Mouse (Mus musculus) ES-CJ7 (cell line): ENCODE data around the gene Slc7a8.

Source experiments
- DNase-seq: peaks from one replicate; pipeline ENCODE4 v3.0.0; 2011; ENCODE audit warnings: low read depth, low spot score

Slc7a8 gene

GRCm38 (mm10) chr14:54701298-54701697, 80.4 kb downstream of the Slc7a8 start:
- peak; percentile 82 for DNase-seq

DNA sequence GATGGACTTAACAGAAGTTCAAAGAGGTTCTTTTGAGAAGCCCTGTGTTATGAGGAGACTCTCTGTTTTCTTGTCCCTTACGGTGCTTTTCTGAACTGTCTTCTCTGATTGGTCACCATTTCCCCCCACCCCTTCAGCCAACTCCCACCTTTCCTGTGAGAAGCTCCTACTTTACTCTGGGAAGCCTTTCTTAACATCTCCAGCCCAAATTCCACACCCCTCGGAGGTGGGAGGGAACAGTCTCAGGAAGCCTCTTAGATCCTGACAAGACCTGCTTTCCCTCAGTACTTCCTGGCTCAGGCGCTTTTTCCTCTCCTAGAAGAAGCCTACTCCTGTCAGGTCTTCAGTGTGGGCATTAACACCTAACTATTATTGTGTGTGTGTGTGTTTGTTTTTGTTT, 82.2 kb downstream of the Slc7a8 start:
- peak; percentile 62 for DNase-seq

DNA sequence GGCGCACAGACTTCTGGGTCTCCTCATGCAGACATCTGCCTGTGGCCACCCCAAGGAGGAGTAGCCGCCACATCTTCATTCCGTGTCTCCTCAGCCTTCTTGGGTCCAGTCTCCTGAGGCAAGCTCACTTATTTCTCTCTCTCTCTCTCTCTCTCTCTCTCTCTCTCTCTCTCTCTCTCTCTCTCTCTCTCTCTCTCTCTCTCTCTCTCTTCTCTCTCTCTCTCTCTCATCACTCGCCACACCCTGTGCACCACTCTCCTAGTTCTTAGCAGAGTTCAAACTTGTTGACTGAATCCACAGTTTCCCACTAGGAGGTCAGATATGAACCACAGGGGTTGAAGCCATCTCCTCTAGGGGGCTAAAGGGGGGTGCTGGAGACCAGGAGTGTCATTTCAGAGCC, 83.0 kb downstream of the Slc7a8 start, which contains the start of gene Gm29776:
Gene Gm29776 (minus strand): TSS at position 101 of the 400 bp plus-strand sequence.
- no peak for DNase-seq

DNA sequence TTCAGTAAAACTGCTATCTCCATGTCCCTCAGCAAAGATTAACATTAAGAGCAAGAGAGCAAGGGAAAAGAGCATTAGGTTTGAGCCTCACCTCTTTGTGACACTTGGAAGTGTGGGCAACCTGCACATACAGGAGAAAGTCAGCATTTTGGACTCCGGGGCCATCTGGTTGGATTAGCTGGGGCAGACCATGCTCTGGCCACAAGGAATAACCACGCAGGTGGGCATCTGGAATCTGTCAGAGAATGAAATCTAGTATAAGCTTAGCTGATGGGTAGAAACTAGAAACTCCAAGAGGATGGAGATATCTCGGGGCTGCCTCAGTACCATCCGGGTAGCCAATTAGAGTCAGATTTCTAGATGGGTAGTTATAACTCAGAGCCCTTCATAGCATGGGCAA, 85.0 kb downstream of the Slc7a8 start:
- no peak for DNase-seq

GRCm38 (mm10) chr14:54695042-54695441, 86.7 kb downstream of the Slc7a8 start:
- no peak for DNase-seq

DNA sequence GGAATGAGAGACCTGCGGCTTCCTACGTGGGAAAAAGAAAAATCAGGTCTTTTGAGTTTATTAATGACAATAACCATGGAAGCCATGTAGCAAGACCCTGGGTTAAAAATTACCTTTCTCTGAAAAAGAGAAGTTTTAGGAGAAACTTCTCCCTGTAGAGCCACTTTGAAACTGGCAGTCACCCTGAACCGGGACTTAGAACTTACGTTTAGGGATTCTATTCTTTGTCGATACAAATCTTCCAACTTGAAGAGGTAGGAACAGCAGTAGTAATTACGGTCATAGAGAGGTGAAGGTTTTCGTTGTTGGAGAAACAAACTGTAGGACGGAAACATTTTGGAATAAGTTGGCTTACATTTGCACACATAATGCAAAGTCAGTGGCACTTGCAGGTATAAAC, 94.5 kb downstream of the Slc7a8 start:
- DNase-seq: no peak

GRCm38 (mm10) chr14:54686522-54687143, 95.1 kb downstream of the Slc7a8 start, which contains the start of gene Acin1:
Gene Acin1, minus strand, starts transcription at chr14:54686931.
- peak; percentile 96 for DNase-seq

GRCm38 (mm10) chr14:54686063-54686521, 95.7 kb downstream of the Slc7a8 start, which contains the start of gene 1700123O20Rik:
Gene 1700123O20Rik, plus strand, starts transcription at chr14:54686216.
- peak; percentile 96 for DNase-seq

GRCm38 (mm10) chr14:54685471-54685870, 96.3 kb downstream of the Slc7a8 start:
- no peak for DNase-seq

- no peak for DNase-seq
Observed at GRCm38 (mm10) chr14:54682396-54682795, 99.3 kb downstream of the Slc7a8 start.

DNA sequence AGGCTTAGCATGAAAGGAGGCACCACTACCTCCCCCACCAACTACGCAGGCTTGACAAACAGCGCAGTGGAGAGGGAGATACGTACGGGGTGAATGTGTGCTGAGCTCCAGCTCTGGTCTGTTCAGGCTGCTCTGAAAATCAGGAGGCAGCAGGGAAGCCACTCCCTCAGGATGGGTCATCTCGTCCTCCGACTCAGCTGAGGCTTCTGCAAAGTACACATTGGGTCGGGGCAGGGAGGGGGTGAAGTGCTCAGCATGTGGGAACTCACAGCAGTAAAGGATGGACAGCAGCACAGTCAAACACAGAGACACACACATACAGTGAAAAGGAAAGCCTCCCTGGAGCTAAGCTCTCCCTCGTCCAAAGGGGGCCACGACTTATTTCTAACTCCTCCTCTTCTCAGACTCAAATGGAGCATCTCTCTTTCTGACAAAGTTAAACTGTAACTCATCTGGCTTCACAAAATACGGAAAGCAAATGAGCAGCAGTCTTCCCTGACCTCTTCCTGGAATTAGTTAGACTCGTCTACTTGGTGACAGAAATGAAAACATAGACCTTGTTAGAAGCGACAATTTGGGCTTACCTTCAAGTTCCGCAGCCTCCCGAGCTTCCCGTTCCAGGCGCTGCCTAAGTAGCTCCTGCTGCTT, 103.0 kb downstream of the Slc7a8 start:
- peak; percentile 24 for DNase-seq

DNA sequence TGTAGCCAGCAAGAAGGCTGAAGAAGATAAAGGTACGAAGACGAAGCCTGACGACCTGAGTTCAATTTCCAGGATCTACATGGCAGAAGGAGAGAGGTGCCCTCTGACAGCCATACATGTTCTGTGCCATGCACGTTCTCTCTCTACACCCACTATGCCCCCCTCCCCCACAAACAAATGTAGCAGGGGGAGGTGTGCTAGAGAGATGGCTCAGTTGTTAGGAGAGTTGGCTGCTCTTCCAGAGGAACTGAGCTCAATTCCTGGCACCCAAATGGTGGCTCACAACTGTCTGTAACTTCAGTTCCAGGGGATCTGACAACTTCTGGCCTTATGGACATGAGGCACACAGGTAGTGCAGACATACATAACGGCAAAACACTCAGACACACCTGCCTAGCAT, 105.5 kb downstream of the Slc7a8 start:
- DNase-seq: no peak

GRCm38 (mm10) chr14:54674317-54674716, 107.4 kb downstream of the Slc7a8 start:
- DNase-seq: no peak
